Mouse (Mus musculus) heart, adult 2 months (tissue): Measurements from ENCODE around the gene Olfr592. TPM values are rescaled to one million over a fixed set of nuclear protein-coding genes. Genes with fewer than 3 reads are reported as not detected.
"Not testable (repeated sequence)": the region's sequence is repeated elsewhere in the genome, so short reads cannot be mapped to it uniquely, and the experiment has no call there.

Source experiments
- DNase-seq, 2 experiments: peaks; one replicate each; pipeline ENCODE4 v3.0.0; 2021
- H3K27ac ChIP-seq: fragments of 200-600 bp; 2 replicates; pipeline ENCODE4 v1.8.1; 2022
- H3K27me3 ChIP-seq: fragments of 200-500 bp; 2 replicates; pipeline ENCODE4 v1.6.1; 2012; ENCODE audit warnings: mild to moderate bottlenecking, low read length, inconsistent platforms, mixed read lengths; ENCODE audit not compliant: control insufficient read depth, insufficient read depth
- H3K36me3 ChIP-seq: fragments of 200-500 bp; 2 replicates; pipeline ENCODE4 v1.6.1; 2012; ENCODE audit warnings: low read length, inconsistent platforms; ENCODE audit not compliant: control insufficient read depth, insufficient read depth
- H3K4me1 ChIP-seq: fragments of 200-500 bp; 2 replicates; pipeline ENCODE4 v1.6.1; 2011; ENCODE audit warnings: low read length; ENCODE audit not compliant: control insufficient read depth, insufficient read depth
- H3K4me3 ChIP-seq: fragments of 200-600 bp; 2 replicates; pipeline ENCODE4 v1.8.1; 2022
- H3K79me2 ChIP-seq: fragments of 200-500 bp; replicated peaks from 2 replicates; pipeline ENCODE4 v1.6.1; 2012; ENCODE audit warnings: mild to moderate bottlenecking, inconsistent platforms, low read length, moderate library complexity, mixed read lengths; ENCODE audit not compliant: control insufficient read depth, insufficient read depth
- H3K9ac ChIP-seq: fragments of 200-500 bp; 2 replicates; pipeline ENCODE4 v1.6.1; 2012; ENCODE audit warnings: low read depth, mild to moderate bottlenecking, control low read depth, inconsistent platforms, low read length, mixed read lengths
- CTCF ChIP-seq: fragments of 200-600 bp; IDR thresholded peaks from 2 replicates; pipeline ENCODE4 v1.8.1; 2022; ENCODE audit warnings: antibody characterized with exemption, mild to moderate bottlenecking, moderate library complexity
- EP300 ChIP-seq: fragments of 200-500 bp; IDR thresholded peaks from 2 replicates; pipeline ENCODE4 v1.6.1; 2011; ENCODE audit warnings: low read depth, low read length, control low read depth; ENCODE audit not compliant: insufficient read depth
- POLR2A ChIP-seq: fragments of 200-500 bp; IDR thresholded peaks from 2 replicates; pipeline ENCODE4 v1.6.1; 2011; ENCODE audit warnings: mild to moderate bottlenecking, low read depth, low read length, control low read depth; ENCODE audit not compliant: insufficient read depth
- WGBS: fragments of 180-500 bp; shearing (Covaris S2); methylation state at CpG from one replicate; pipeline ENCODE4 v1.1.7; 2018; 5-methylcytosine and 5-hydroxymethylcytosine counted together
- intact Hi-C: fragments of 180-260 bp; cut with DNase I; formaldehyde crosslinking; loops from one replicate; pipeline ENCODE4 v1.15.1; 2025
- long read RNA-seq: library from polyadenylated mRNA; stranded (forward); transcript quantifications from one replicate; pipeline ENCODE4 v2.0.0, GENCODE M21; 2021
- polyA plus RNA-seq: library from polyadenylated mRNA; depleted of rRNA; stranded (reverse); fragments of >200 nt; gene quantifications from 2 replicates; pipeline ENCODE4 v1.2.3, GENCODE M21; 2012; rRNA removed
- total RNA-seq, 2 experiments: library from RNA; stranded (reverse); gene quantifications; 2 replicates each; pipeline ENCODE4 v1.2.3; 2021

Olfr592 gene
- total RNA-seq (not detected), polyA plus RNA-seq (not detected in 2 replicates)
- long read RNA-seq: 0 reads

GRCm38 (mm10) chr7:103184503-103184902 is at the start of gene Olfr592:
TSS of gene Olfr592 (plus strand) at chr7:103184803.
- DNase-seq, H3K9ac ChIP-seq, H3K4me3 ChIP-seq, H3K36me3 ChIP-seq, H3K4me1 ChIP-seq, H3K79me2 ChIP-seq, intact Hi-C loops, H3K27me3 ChIP-seq, H3K27ac ChIP-seq: not testable (repeated sequence)
- 52% methylated on average over 1 of the region's 1 CpGs for WGBS

- no peak for DNase-seq
- no peaks in the 10 kb centered on the region for H3K79me2 ChIP-seq
- no peaks in the 10 kb centered on the region for H3K4me1 ChIP-seq
- no peak within 1 kb of the TSS for H3K9ac ChIP-seq
- TF ChIP-seq POLR2A (no peak), EP300 (no peak), CTCF (no peak)
- intact Hi-C loops: no loop called here
- no peaks in the 10 kb centered on the region for H3K36me3 ChIP-seq
- H3K4me3 ChIP-seq: no peak within 1 kb of the TSS
- WGBS: 65% methylated on average over 1 of the region's 1 CpGs
- no peak within 1 kb of the TSS for H3K27ac ChIP-seq
- H3K27me3 ChIP-seq: no peaks in the 10 kb centered on the region
These were observed 44.0 kb upstream of the Olfr592 start, which contains the start of gene Olfr588-ps1 for GRCm38 (mm10) chr7:103140579-103140978. TSS of gene Olfr588-ps1 (plus strand) at chr7:103140879.

- DNase-seq: no peak
These were observed 28.3 kb upstream of the Olfr592 start, which contains the start of gene Olfr589 for GRCm38 (mm10) chr7:103156256-103156655. TSS of gene Olfr589 (minus strand) at chr7:103156356.

GRCm38 (mm10) chr7:103169697-103170096 is 14.9 kb upstream of the Olfr592 start:
- no peaks in the 10 kb centered on the region for H3K27me3 ChIP-seq
- WGBS: 58% methylated on average over 5 of the region's 5 CpGs

More at GRCm38 (mm10) chr7:103156256-103156655, 28.3 kb upstream of the Olfr592 start, which contains the start of gene Olfr589:
- 50% methylated on average over 2 of the region's 2 CpGs for WGBS
- no peaks in the 10 kb centered on the region for H3K4me1 ChIP-seq
- no peaks in the 10 kb centered on the region for H3K27me3 ChIP-seq
- TF ChIP-seq EP300: no peak
- no peak for TF ChIP-seq POLR2A
- TF ChIP-seq CTCF: no peak
- no peaks in the 10 kb centered on the region for H3K79me2 ChIP-seq
- no peak within 1 kb of the TSS for H3K9ac ChIP-seq
- intact Hi-C loops: no loop called here
- no peak within 1 kb of the TSS for H3K27ac ChIP-seq
- H3K36me3 ChIP-seq: no peaks in the 10 kb centered on the region
- H3K4me3 ChIP-seq: no peak within 1 kb of the TSS

GRCm38 (mm10) chr7:103178240-103178639 is 6.4 kb upstream of the Olfr592 start, which contains the start of gene Olfr591:
TSS of gene Olfr591 (minus strand) at chr7:103178340.
- 74% methylated on average over 1 of the region's 1 CpGs for WGBS
- no peaks in the 10 kb centered on the region for H3K79me2 ChIP-seq
- no peak within 1 kb of the TSS for H3K4me3 ChIP-seq
- no peaks in the 10 kb centered on the region for H3K27me3 ChIP-seq
- H3K4me1 ChIP-seq: no peaks in the 10 kb centered on the region
- intact Hi-C loops: no loop called here
- no peaks in the 10 kb centered on the region for H3K36me3 ChIP-seq
- no peak for DNase-seq
- TF ChIP-seq CTCF (no peak), EP300 (no peak), POLR2A (no peak)
- H3K27ac ChIP-seq: no peak within 1 kb of the TSS
- H3K9ac ChIP-seq: no peak within 1 kb of the TSS

More at GRCm38 (mm10) chr7:103169697-103170096, 14.9 kb upstream of the Olfr592 start:
- DNase-seq: no peak
- Histone ChIP-seq H3K9ac (no peak overlapping the region), H3K4me3 (no peak overlapping the region), H3K27ac (no peak overlapping the region), H3K36me3 (no peaks in the 10 kb centered on the region), H3K79me2 (no peaks in the 10 kb centered on the region), H3K4me1 (no peaks in the 10 kb centered on the region)
- no peak for TF ChIP-seq POLR2A
- intact Hi-C loops: no loop called here

GRCm38 (mm10) chr7:103211562-103211961 is 27.0 kb downstream of the Olfr592 start, which contains the start of gene Olfr593:
TSS of gene Olfr593 (plus strand) at chr7:103211862.
- H3K79me2 ChIP-seq: no peaks in the 10 kb centered on the region
- no peak for TF ChIP-seq CTCF
- TF ChIP-seq EP300: no peak
- TF ChIP-seq POLR2A: no peak
- no peaks in the 10 kb centered on the region for H3K36me3 ChIP-seq
- no peaks in the 10 kb centered on the region for H3K27me3 ChIP-seq
- no peak within 1 kb of the TSS for H3K27ac ChIP-seq
- intact Hi-C loops: no loop called here
- H3K9ac ChIP-seq: no peak within 1 kb of the TSS
- no peaks in the 10 kb centered on the region for H3K4me1 ChIP-seq
- no peak for DNase-seq
- WGBS: 63% methylated on average over 1 of the region's 1 CpGs
- no peak within 1 kb of the TSS for H3K4me3 ChIP-seq

- 80% methylated on average over 5 of the region's 5 CpGs for WGBS
- H3K27me3 ChIP-seq, H3K36me3 ChIP-seq, H3K4me1 ChIP-seq, H3K4me3 ChIP-seq, intact Hi-C loops, H3K79me2 ChIP-seq, H3K27ac ChIP-seq, DNase-seq, H3K9ac ChIP-seq: not testable (repeated sequence)
These were observed 27.4 kb downstream of the Olfr592 start for GRCm38 (mm10) chr7:103212050-103212449.
